Mouse (Mus musculus) heart, adult 2 months (tissue): ENCODE measurements around the gene Tigd3. TPM values are rescaled to one million over a fixed set of nuclear protein-coding genes. Genes with fewer than 3 reads are reported as not detected.
A peak's percentile ranks its signal among the peaks of the same experiment; 100 is the strongest.

Experiments
- DNase-seq, 2 experiments: peaks; one replicate each; pipeline ENCODE4 v3.0.0; 2021
- H3K27ac ChIP-seq: fragments of 200-600 bp; 2 replicates; pipeline ENCODE4 v1.8.1; 2022
- H3K27me3 ChIP-seq: fragments of 200-500 bp; 2 replicates; pipeline ENCODE4 v1.6.1; 2012; ENCODE audit warnings: mild to moderate bottlenecking, low read length, inconsistent platforms, mixed read lengths; ENCODE audit not compliant: control insufficient read depth, insufficient read depth
- H3K36me3 ChIP-seq: fragments of 200-500 bp; 2 replicates; pipeline ENCODE4 v1.6.1; 2012; ENCODE audit warnings: low read length, inconsistent platforms; ENCODE audit not compliant: control insufficient read depth, insufficient read depth
- H3K4me1 ChIP-seq: fragments of 200-500 bp; 2 replicates; pipeline ENCODE4 v1.6.1; 2011; ENCODE audit warnings: low read length; ENCODE audit not compliant: control insufficient read depth, insufficient read depth
- H3K4me3 ChIP-seq: fragments of 200-600 bp; 2 replicates; pipeline ENCODE4 v1.8.1; 2022
- H3K79me2 ChIP-seq: fragments of 200-500 bp; replicated peaks from 2 replicates; pipeline ENCODE4 v1.6.1; 2012; ENCODE audit warnings: mild to moderate bottlenecking, inconsistent platforms, low read length, moderate library complexity, mixed read lengths; ENCODE audit not compliant: control insufficient read depth, insufficient read depth
- H3K9ac ChIP-seq: fragments of 200-500 bp; 2 replicates; pipeline ENCODE4 v1.6.1; 2012; ENCODE audit warnings: low read depth, mild to moderate bottlenecking, control low read depth, inconsistent platforms, low read length, mixed read lengths
- CTCF ChIP-seq: fragments of 200-600 bp; IDR thresholded peaks from 2 replicates; pipeline ENCODE4 v1.8.1; 2022; ENCODE audit warnings: antibody characterized with exemption, mild to moderate bottlenecking, moderate library complexity
- EP300 ChIP-seq: fragments of 200-500 bp; IDR thresholded peaks from 2 replicates; pipeline ENCODE4 v1.6.1; 2011; ENCODE audit warnings: low read depth, low read length, control low read depth; ENCODE audit not compliant: insufficient read depth
- POLR2A ChIP-seq: fragments of 200-500 bp; IDR thresholded peaks from 2 replicates; pipeline ENCODE4 v1.6.1; 2011; ENCODE audit warnings: mild to moderate bottlenecking, low read depth, low read length, control low read depth; ENCODE audit not compliant: insufficient read depth
- WGBS: fragments of 180-500 bp; shearing (Covaris S2); methylation state at CpG from one replicate; pipeline ENCODE4 v1.1.7; 2018; 5-methylcytosine and 5-hydroxymethylcytosine counted together
- intact Hi-C: fragments of 180-260 bp; cut with DNase I; formaldehyde crosslinking; loops from one replicate; pipeline ENCODE4 v1.15.1; 2025
- long read RNA-seq: library from polyadenylated mRNA; stranded (forward); transcript quantifications from one replicate; pipeline ENCODE4 v2.0.0, GENCODE M21; 2021
- polyA plus RNA-seq: library from polyadenylated mRNA; depleted of rRNA; stranded (reverse); fragments of >200 nt; gene quantifications from 2 replicates; pipeline ENCODE4 v1.2.3, GENCODE M21; 2012; rRNA removed
- total RNA-seq, 2 experiments: library from RNA; stranded (reverse); gene quantifications; 2 replicates each; pipeline ENCODE4 v1.2.3; 2021

The Tigd3 gene
- under 1 TPM; 0.14 to 0.47 TPM for total RNA-seq
- polyA plus RNA-seq: 0.25 and 0.67 TPM in 2 replicates
- long read RNA-seq: 0 reads

DNA sequence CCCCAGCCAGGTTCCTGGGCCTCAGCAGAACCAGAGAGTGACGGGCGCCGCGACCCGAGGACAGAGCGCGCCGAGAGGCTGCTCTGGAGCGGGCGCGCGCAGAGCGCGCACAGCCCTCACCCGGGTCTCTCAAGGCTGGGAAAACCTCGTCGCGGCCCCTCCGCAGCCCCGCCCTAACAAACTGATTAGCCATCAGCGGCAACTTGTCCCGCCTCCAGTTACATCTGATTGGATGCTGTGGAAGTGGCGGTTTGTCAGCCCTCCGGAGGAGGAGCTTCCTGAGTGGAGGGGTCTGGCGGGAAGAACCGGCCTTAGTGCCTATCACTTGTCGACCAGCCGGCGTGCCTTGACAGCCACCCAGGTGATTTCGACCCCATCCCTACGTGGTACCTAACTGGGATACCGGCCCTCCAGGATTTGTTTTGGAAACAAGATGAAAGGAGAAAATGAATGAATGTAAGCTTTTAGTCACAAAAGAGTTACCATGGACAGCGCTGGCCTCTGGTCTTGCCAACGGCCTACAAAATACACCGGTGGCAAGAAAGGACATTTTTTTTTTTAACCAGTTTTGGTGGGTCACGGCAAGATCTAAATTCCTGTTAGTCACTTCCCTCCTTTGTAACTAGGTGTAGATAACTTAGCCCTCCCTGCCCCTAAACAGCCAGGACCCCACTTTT is at the start of gene Tigd3:
Gene Tigd3, minus strand, starts transcription at position 148 of the 677 bp plus-strand sequence.
- WGBS: 2% methylated on average over 36 of the region's 36 CpGs
- Histone ChIP-seq H3K4me1 (peaks cover 6% of the 10 kb centered on the region), H3K36me3 (no peaks in the 10 kb centered on the region), H3K9ac (peak within 1 kb of the TSS; percentile 75), H3K27ac (peak within 1 kb of the TSS; percentile 70), H3K27me3 (no peaks in the 10 kb centered on the region), H3K4me3 (peak within 1 kb of the TSS; percentile 74), H3K79me2 (no peaks in the 10 kb centered on the region)
- TF ChIP-seq POLR2A (no peak), CTCF (no peak), EP300 (no peak)
- intact Hi-C loops: no loop called here
- peak; percentile 93 to 94 for DNase-seq

- no peak overlapping the region for H3K9ac ChIP-seq
- TF ChIP-seq EP300 (no peak), CTCF (no peak), POLR2A (no peak)
- H3K27me3 ChIP-seq: no peaks in the 10 kb centered on the region
- no peak for DNase-seq
- no peak overlapping the region for H3K27ac ChIP-seq
- intact Hi-C loops: no loop called here
- 0 out of 2 replicates have a peak, but pooled peaks cover 2% of the 10 kb centered on the region for H3K36me3 ChIP-seq
- WGBS: 93% methylated on average over 15 of the region's 15 CpGs
- H3K4me3 ChIP-seq: no peak overlapping the region
- peaks cover 31% of the 10 kb centered on the region for H3K4me1 ChIP-seq
- H3K79me2 ChIP-seq: no peaks in the 10 kb centered on the region
These were observed 49.5 kb upstream of the Tigd3 start for GRCm38 (mm10) chr19:5943404-5943803.

- TF ChIP-seq POLR2A: no peak
- TF ChIP-seq EP300: no peak
- no peak for TF ChIP-seq CTCF
- Histone ChIP-seq H3K27me3 (no peaks in the 10 kb centered on the region), H3K27ac (no peak overlapping the region), H3K4me1 (peaks cover 37% of the 10 kb centered on the region), H3K36me3 (0 out of 2 replicates have a peak, but pooled peaks cover 2% of the 10 kb centered on the region), H3K79me2 (no peaks in the 10 kb centered on the region), H3K4me3 (no peak overlapping the region), H3K9ac (no peak overlapping the region)
- WGBS: 49% methylated on average over 7 of the region's 7 CpGs
- DNase-seq: no peak
- intact Hi-C loops: no loop called here
These were observed 48.6 kb upstream of the Tigd3 start for GRCm38 (mm10) chr19:5942581-5942980.

- intact Hi-C loops: loop anchor here (1.0 to 2.0 kb wide), 2 partner anchors 12 to 16 kb away; partner anchors contain the start of gene Cdc42ep2
- TF ChIP-seq CTCF: no peak
- TF ChIP-seq POLR2A: no peak
- Histone ChIP-seq H3K27me3 (no peaks in the 10 kb centered on the region), H3K79me2 (no peaks in the 10 kb centered on the region), H3K4me1 (peaks cover 36% of the 10 kb centered on the region), H3K9ac (no peak overlapping the region), H3K36me3 (no peaks in the 10 kb centered on the region), H3K27ac (peak overlapping the region; percentile 73), H3K4me3 (no peak overlapping the region)
- whole genome bisulfite sequencing: 58% methylated on average over 10 of the region's 10 CpGs
- no peak for DNase-seq
These were observed 46.7 kb upstream of the Tigd3 start for GRCm38 (mm10) chr19:5940656-5941055.

- intact Hi-C loops: loop anchor here (1.0 to 2.0 kb wide), 2 partner anchors 12 to 15 kb away; partner anchors contain the start of gene Cdc42ep2
- H3K36me3 ChIP-seq: no peaks in the 10 kb centered on the region
- peak overlapping the region; percentile 73 for H3K27ac ChIP-seq
- 36% methylated on average over 4 of the region's 4 CpGs for WGBS
- peak; percentile 82 to 87 for DNase-seq
- peak overlapping the region; percentile 3; the same call in 1 of the 2 replicates for H3K9ac ChIP-seq
- H3K79me2 ChIP-seq: no peaks in the 10 kb centered on the region
- H3K27me3 ChIP-seq: no peaks in the 10 kb centered on the region
- H3K4me1 ChIP-seq: peaks cover 36% of the 10 kb centered on the region
- no peak overlapping the region for H3K4me3 ChIP-seq
- peak; percentile 48; the same call in 1 of the 2 replicates for TF ChIP-seq POLR2A
- peak; percentile 82; the same call in 1 of the 2 replicates for TF ChIP-seq EP300
- no peak for TF ChIP-seq CTCF
These were observed 46.2 kb upstream of the Tigd3 start for GRCm38 (mm10) chr19:5940173-5940572.

GRCm38 (mm10) chr19:5939715-5940114 is 45.8 kb upstream of the Tigd3 start:
- peak overlapping the region; percentile 3; the same call in 1 of the 2 replicates for H3K9ac ChIP-seq
- no peaks in the 10 kb centered on the region for H3K36me3 ChIP-seq
- intact Hi-C loops: loop anchor here (1.0 to 2.0 kb wide), 2 partner anchors 13 to 15 kb away; partner anchors contain the start of gene Cdc42ep2
- peaks cover 37% of the 10 kb centered on the region for H3K4me1 ChIP-seq
- no peaks in the 10 kb centered on the region for H3K27me3 ChIP-seq
- DNase-seq: no peak
- H3K4me3 ChIP-seq: no peak overlapping the region
- 60% methylated on average over 5 of the region's 5 CpGs for WGBS
- TF ChIP-seq EP300 (no peak), POLR2A (no peak), CTCF (no peak)
- H3K79me2 ChIP-seq: no peaks in the 10 kb centered on the region
- H3K27ac ChIP-seq: peak overlapping the region; percentile 43; the same call in 1 of the 2 replicates
